Mouse (Mus musculus): ENCODE measurements around the gene Slit3. TPM values are rescaled to one million over a fixed set of nuclear protein-coding genes. Genes with fewer than 3 reads are reported as not detected.

Gene Slit3
- total and polyA plus RNA-seq, 3 experiments: not detected

DNA sequence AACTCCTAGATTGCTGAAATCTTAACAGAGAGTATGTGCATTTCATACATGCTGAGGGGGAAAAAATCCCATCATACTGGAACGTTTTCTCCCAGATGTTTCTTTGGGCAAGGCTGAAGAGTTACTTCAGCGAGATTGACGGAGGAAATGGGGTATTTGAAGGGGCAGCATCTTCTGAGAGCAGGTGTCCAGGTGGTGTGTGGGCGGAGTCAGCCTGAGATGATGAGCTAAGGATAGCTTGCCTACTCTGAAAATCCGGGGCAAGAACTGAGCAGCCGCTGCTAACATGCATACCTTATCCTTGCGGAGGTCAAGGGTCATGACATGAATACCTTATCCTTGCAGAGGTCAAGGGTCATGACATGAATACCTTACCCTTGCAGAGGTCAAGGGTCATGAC lies 576.5 kb downstream of the Slit3 start:
- no peaks in the 10 kb centered on the region for H3K79me2 ChIP-seq (ENCODE audit: control insufficient read depth, insufficient read depth, low read length, poor library complexity)
- no peaks in the 10 kb centered on the region for H3K36me3 ChIP-seq (ENCODE audit: control insufficient read depth in 1 of 2, insufficient read depth in 2 of 2, low read length in 2 of 2)
- no peak overlapping the region for H3K27ac ChIP-seq (ENCODE audit: control insufficient read depth, low read depth, low read length)
- no peaks in the 10 kb centered on the region for H3K4me1 ChIP-seq (ENCODE audit: control insufficient read depth in 1 of 2, insufficient read depth in 2 of 2, low read length in 2 of 2)
- no peak overlapping the region for H3K4me3 ChIP-seq (ENCODE audit: control insufficient read depth in 1 of 2, insufficient read depth in 1 of 2, low read depth in 2 of 2, low read length in 2 of 2)
- TF ChIP-seq EP300 (IDR thresholded peaks at IDR 0.05; ENCODE audit: low read depth in 1 of 2, low read length in 2 of 2) (no peak), ZNF384 (IDR thresholded peaks at IDR 0.05; ENCODE audit: low read depth, low read length) (no peak), RAD21 (IDR thresholded peaks at IDR 0.05; ENCODE audit: low read depth, low read length) (no peak), ELF1 (IDR thresholded peaks at IDR 0.05; ENCODE audit: low read depth, low read length) (no peak), MAX (IDR thresholded peaks at IDR 0.05; ENCODE audit: low read length) (no peak), SIN3A (IDR thresholded peaks at IDR 0.05; ENCODE audit: low read length) (no peak), POLR2AphosphoS2 (IDR thresholded peaks at IDR 0.05; ENCODE audit: low read length) (no peak), CTCF (IDR thresholded peaks at IDR 0.05 in 2 of 3, conservative IDR thresholded peaks at IDR 0.05 in 1 of 3; ENCODE audit: control insufficient read depth in 1 of 3, insufficient read depth in 1 of 3, low read depth in 2 of 3, low read length in 3 of 3, poor library complexity in 1 of 3, severe bottlenecking in 1 of 3) (no peak), HCFC1 (IDR thresholded peaks at IDR 0.05; ENCODE audit: low read depth, low read length) (no peak), ZC3H11A (IDR thresholded peaks at IDR 0.05; ENCODE audit: low read depth, low read length) (no peak), MEF2A (IDR thresholded peaks at IDR 0.05; ENCODE audit: extremely low read depth, insufficient replicate concordance, low read depth, low read length, poor library complexity, severe bottlenecking) (no peak), NELFE (IDR thresholded peaks at IDR 0.05; ENCODE audit: low read depth, low read length) (no peak), TAL1 (IDR thresholded peaks at IDR 0.05; ENCODE audit: low read length) (no peak), BHLHE40 (IDR thresholded peaks at IDR 0.05; ENCODE audit: borderline replicate concordance, low read depth, low read length) (no peak), NRF1 (IDR thresholded peaks at IDR 0.05; ENCODE audit: insufficient read depth, low read depth, low read length, poor library complexity, severe bottlenecking) (no peak), RCOR1 (IDR thresholded peaks at IDR 0.05; ENCODE audit: low read depth, low read length) (no peak), SMC3 (IDR thresholded peaks at IDR 0.05; ENCODE audit: low read depth, low read length) (no peak)
- H3K9ac ChIP-seq (ENCODE audit: control insufficient read depth, low read depth, low read length, poor library complexity, severe bottlenecking): no peak overlapping the region
- no peaks in the 10 kb centered on the region for H3K9me3 ChIP-seq (replicated peaks; ENCODE audit: insufficient read depth, low read length)
- DNase-seq (ENCODE audit: low read depth, low spot score): no peak
- no peaks in the 10 kb centered on the region for H3K27me3 ChIP-seq (ENCODE audit: control insufficient read depth in 1 of 2, insufficient read depth in 2 of 2, low read length in 2 of 2)

DNA sequence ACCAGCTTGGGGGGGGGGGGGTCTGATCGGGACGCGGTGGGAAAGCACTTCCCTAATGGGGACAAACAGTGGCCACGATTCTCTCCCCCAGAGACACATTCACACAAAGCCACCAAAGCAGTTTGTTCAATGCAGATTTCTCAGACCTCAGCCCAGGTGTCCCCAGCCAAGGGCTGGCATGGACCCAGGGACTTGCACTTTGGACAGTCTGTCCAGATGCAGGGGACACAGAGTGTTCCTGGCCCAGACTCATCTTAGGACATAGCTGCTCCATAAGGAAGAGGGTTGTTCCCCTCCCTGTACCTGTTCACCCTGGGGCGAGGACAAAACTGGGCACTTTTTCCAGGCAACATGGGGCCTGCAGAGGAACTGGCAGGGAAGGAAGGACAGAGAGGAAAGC lies 577.9 kb downstream of the Slit3 start:
- Histone ChIP-seq H3K27ac (ENCODE audit: control insufficient read depth, low read depth, low read length) (no peak overlapping the region), H3K9ac (ENCODE audit: control insufficient read depth, low read depth, low read length, poor library complexity, severe bottlenecking) (no peak overlapping the region), H3K4me1 (ENCODE audit: control insufficient read depth in 1 of 2, insufficient read depth in 2 of 2, low read length in 2 of 2) (no peaks in the 10 kb centered on the region), H3K27me3 (ENCODE audit: control insufficient read depth in 1 of 2, insufficient read depth in 2 of 2, low read length in 2 of 2) (no peaks in the 10 kb centered on the region), H3K79me2 (ENCODE audit: control insufficient read depth, insufficient read depth, low read length, poor library complexity) (no peaks in the 10 kb centered on the region), H3K4me3 (ENCODE audit: control insufficient read depth in 1 of 2, insufficient read depth in 1 of 2, low read depth in 2 of 2, low read length in 2 of 2) (no peak overlapping the region), H3K36me3 (ENCODE audit: control insufficient read depth in 1 of 2, insufficient read depth in 2 of 2, low read length in 2 of 2) (no peaks in the 10 kb centered on the region), H3K9me3 (replicated peaks; ENCODE audit: insufficient read depth, low read length) (no peaks in the 10 kb centered on the region)
- no peak for DNase-seq (ENCODE audit: low read depth, low spot score)
- no peak for TF ChIP-seq MAX (IDR thresholded peaks at IDR 0.05; ENCODE audit: low read length)
- no peak for TF ChIP-seq ZC3H11A (IDR thresholded peaks at IDR 0.05; ENCODE audit: low read depth, low read length)
- TF ChIP-seq SIN3A (IDR thresholded peaks at IDR 0.05; ENCODE audit: low read length): no peak
- TF ChIP-seq ELF1 (IDR thresholded peaks at IDR 0.05; ENCODE audit: low read depth, low read length): no peak
- no peak for TF ChIP-seq UBTF (IDR thresholded peaks at IDR 0.05; ENCODE audit: borderline replicate concordance, insufficient read depth, low read depth, low read length)
- TF ChIP-seq NRF1 (IDR thresholded peaks at IDR 0.05; ENCODE audit: insufficient read depth, low read depth, low read length, poor library complexity, severe bottlenecking): no peak
- TF ChIP-seq ZMIZ1 (IDR thresholded peaks at IDR 0.05; ENCODE audit: low read depth, low read length): no peak
- no peak for TF ChIP-seq CHD1 (IDR thresholded peaks at IDR 0.05; ENCODE audit: low read depth, low read length)
- no peak for TF ChIP-seq MYB (IDR thresholded peaks at IDR 0.05; ENCODE audit: low read depth, low read length)
- TF ChIP-seq HCFC1 (IDR thresholded peaks at IDR 0.05; ENCODE audit: low read depth, low read length): no peak
- no peak for TF ChIP-seq EP300 (IDR thresholded peaks at IDR 0.05; ENCODE audit: low read depth in 1 of 2, low read length in 2 of 2)
- TF ChIP-seq GABPA (IDR thresholded peaks at IDR 0.05; ENCODE audit: low read depth, low read length): no peak
- no peak for TF ChIP-seq TAL1 (IDR thresholded peaks at IDR 0.05; ENCODE audit: low read length)
- TF ChIP-seq MAZ (IDR thresholded peaks at IDR 0.05; ENCODE audit: low read depth, low read length): no peak
- TF ChIP-seq MEF2A (IDR thresholded peaks at IDR 0.05; ENCODE audit: extremely low read depth, insufficient replicate concordance, low read depth, low read length, poor library complexity, severe bottlenecking): no peak

Measured in MEL (cell line).